Mouse (Mus musculus) intestine, embryonic 15.5 days (tissue): Measurements from ENCODE around the gene Nit2. TPM values are rescaled to one million over a fixed set of nuclear protein-coding genes. Genes with fewer than 3 reads are reported as not detected.
A peak's percentile ranks its signal among the peaks of the same experiment; 100 is the strongest.

Experiments used
- ATAC-seq: fragments of 200-750 bp; cut with Nextera tagmentation; 2 replicates; pipeline ENCODE4 v1.8.0; 2017; ENCODE audit warnings: moderate TSS enrichment, moderate library complexity
- H3K27ac ChIP-seq: fragments of 300-500 bp; sonication (generic); 2 replicates; pipeline ENCODE4 v1.5.1; 2015; ENCODE audit warnings: mild to moderate bottlenecking, inconsistent platforms
- H3K27me3 ChIP-seq: fragments of 300-500 bp; sonication (generic); replicated peaks from 2 replicates; pipeline ENCODE4 v1.6.1; 2015; ENCODE audit warnings: inconsistent platforms
- H3K36me3 ChIP-seq: fragments of 300-500 bp; sonication (generic); 2 replicates; pipeline ENCODE4 v1.6.1; 2015; ENCODE audit warnings: inconsistent platforms
- H3K4me1 ChIP-seq: fragments of 300-500 bp; sonication (generic); replicated peaks from 2 replicates; pipeline ENCODE4 v1.6.1; 2015; ENCODE audit warnings: inconsistent platforms
- H3K4me2 ChIP-seq: fragments of 300-500 bp; sonication (generic); replicated peaks from 2 replicates; pipeline ENCODE4 v1.6.1; 2015; ENCODE audit warnings: mild to moderate bottlenecking, inconsistent platforms
- H3K4me3 ChIP-seq: fragments of 300-500 bp; sonication (generic); replicated peaks from 2 replicates; pipeline ENCODE4 v1.5.1; 2015; ENCODE audit warnings: inconsistent platforms
- H3K9ac ChIP-seq: fragments of 300-500 bp; sonication (generic); 2 replicates; pipeline ENCODE4 v1.6.1; 2015; ENCODE audit warnings: inconsistent platforms
- H3K9me3 ChIP-seq: fragments of 300-500 bp; sonication (generic); 2 replicates; pipeline ENCODE4 v1.6.1; 2016; ENCODE audit warnings: inconsistent platforms
- WGBS: fragments of 180-500 bp; shearing (Covaris S2); methylation state at CpG from one replicate; pipeline ENCODE4 v1.1.7; 2015; 5-methylcytosine and 5-hydroxymethylcytosine counted together
- polyA plus RNA-seq: library from polyadenylated mRNA; unstranded; fragments of >200 nt; fragmentation: Nextera tagmentation; extraction: Ambion mirVana; gene quantifications from 2 replicates; pipeline ENCODE4 v1.2.1, GENCODE M21; 2015

The Nit2 gene
- polyA plus RNA-seq = 74.7 and 81.2 TPM in 2 replicates

- Histone ChIP-seq H3K4me1 (peaks cover 4% of the 10 kb centered on the region; the same call in 1 of the 2 replicates), H3K36me3 (0 out of 2 replicates have a peak, but pooled peaks cover 3% of the 10 kb centered on the region), H3K9ac (peak within 1 kb of the TSS; percentile 84), H3K4me2 (peak within 1 kb of the TSS; percentile 74), H3K27ac (peak within 1 kb of the TSS; percentile 91), H3K4me3 (peak within 1 kb of the TSS; percentile 77), H3K27me3 (no peaks in the 10 kb centered on the region), H3K9me3 (no peaks in the 10 kb centered on the region)
- under 1% methylated on average over 58 of the region's 58 CpGs for WGBS
- peak; percentile 99 for ATAC-seq
Measured at GRCm38 (mm10) chr16:57166611-57167513, at the start of gene Nit2. Nit2 (minus strand) TSS chr16:57167341.

GRCm38 (mm10) chr16:57215957-57216356, 48.8 kb upstream of the Nit2 start:
- H3K4me2 ChIP-seq = no peak overlapping the region
- H3K4me1 ChIP-seq = no peaks in the 10 kb centered on the region
- no peak overlapping the region for H3K9ac ChIP-seq
- no peak overlapping the region for H3K27ac ChIP-seq
- no peak for ATAC-seq
- no peaks in the 10 kb centered on the region for H3K27me3 ChIP-seq
- H3K4me3 ChIP-seq = no peak overlapping the region
- no peaks in the 10 kb centered on the region for H3K9me3 ChIP-seq
- H3K36me3 ChIP-seq = no peaks in the 10 kb centered on the region

GRCm38 (mm10) chr16:57211037-57211436, 43.9 kb upstream of the Nit2 start:
- Histone ChIP-seq H3K4me1 (no peaks in the 10 kb centered on the region), H3K4me3 (no peak overlapping the region), H3K9me3 (no peaks in the 10 kb centered on the region), H3K27ac (no peak overlapping the region), H3K4me2 (no peak overlapping the region), H3K9ac (no peak overlapping the region), H3K27me3 (no peaks in the 10 kb centered on the region), H3K36me3 (0 out of 2 replicates have a peak, but pooled peaks cover 3% of the 10 kb centered on the region)
- WGBS = 87% methylated on average over 2 of the region's 2 CpGs
- no peak for ATAC-seq

- Histone ChIP-seq H3K27ac (no peak overlapping the region), H3K9ac (no peak overlapping the region), H3K4me1 (no peaks in the 10 kb centered on the region), H3K9me3 (no peaks in the 10 kb centered on the region), H3K4me3 (no peak overlapping the region), H3K4me2 (no peak overlapping the region), H3K36me3 (0 out of 2 replicates have a peak, but pooled peaks cover 3% of the 10 kb centered on the region), H3K27me3 (no peaks in the 10 kb centered on the region)
- ATAC-seq = no peak
- 83% methylated on average over 2 of the region's 2 CpGs for WGBS
Measured at GRCm38 (mm10) chr16:57208342-57208741, 41.2 kb upstream of the Nit2 start.

GRCm38 (mm10) chr16:57197281-57197680, 30.1 kb upstream of the Nit2 start:
- H3K9ac ChIP-seq = no peak overlapping the region

GRCm38 (mm10) chr16:57196590-57196989, 29.4 kb upstream of the Nit2 start:
- Histone ChIP-seq H3K36me3 (peaks cover 4% of the 10 kb centered on the region), H3K9ac (no peak overlapping the region), H3K9me3 (no peaks in the 10 kb centered on the region), H3K4me1 (no peaks in the 10 kb centered on the region), H3K4me2 (no peak overlapping the region), H3K4me3 (no peak overlapping the region), H3K27me3 (no peaks in the 10 kb centered on the region), H3K27ac (no peak overlapping the region)
- WGBS = 87% methylated on average over 5 of the region's 5 CpGs
- no peak for ATAC-seq

More at GRCm38 (mm10) chr16:57197281-57197680, 30.1 kb upstream of the Nit2 start:
- no peak for ATAC-seq
- H3K4me1 ChIP-seq = no peaks in the 10 kb centered on the region
- H3K27me3 ChIP-seq = no peaks in the 10 kb centered on the region
- H3K36me3 ChIP-seq = peaks cover 4% of the 10 kb centered on the region
- H3K4me3 ChIP-seq = no peak overlapping the region
- H3K4me2 ChIP-seq = no peak overlapping the region
- H3K9me3 ChIP-seq = no peaks in the 10 kb centered on the region
- 63% methylated on average over 3 of the region's 3 CpGs for WGBS
- no peak overlapping the region for H3K27ac ChIP-seq

GRCm38 (mm10) chr16:57191214-57191613, 24.1 kb upstream of the Nit2 start:
- Histone ChIP-seq H3K4me3 (no peak overlapping the region), H3K27me3 (no peaks in the 10 kb centered on the region), H3K4me1 (no peaks in the 10 kb centered on the region), H3K27ac (no peak overlapping the region), H3K36me3 (0 out of 2 replicates have a peak, but pooled peaks cover 3% of the 10 kb centered on the region), H3K4me2 (no peak overlapping the region), H3K9ac (no peak overlapping the region), H3K9me3 (no peaks in the 10 kb centered on the region)
- ATAC-seq = no peak
- 92% methylated on average over 14 of the region's 14 CpGs for WGBS

- Histone ChIP-seq H3K36me3 (0 out of 2 replicates have a peak, but pooled peaks cover 3% of the 10 kb centered on the region), H3K27ac (no peak overlapping the region), H3K9me3 (no peaks in the 10 kb centered on the region), H3K4me1 (no peaks in the 10 kb centered on the region), H3K4me3 (no peak overlapping the region), H3K9ac (no peak overlapping the region), H3K4me2 (no peak overlapping the region), H3K27me3 (no peaks in the 10 kb centered on the region)
- 92% methylated on average over 8 of the region's 8 CpGs for WGBS
- ATAC-seq = no peak
Measured at GRCm38 (mm10) chr16:57190390-57190789, 23.2 kb upstream of the Nit2 start.

- H3K4me1 ChIP-seq = no peaks in the 10 kb centered on the region
- 0 out of 2 replicates have a peak, but pooled peaks cover 3% of the 10 kb centered on the region for H3K36me3 ChIP-seq
- ATAC-seq = no peak
- H3K9me3 ChIP-seq = no peaks in the 10 kb centered on the region
- H3K27me3 ChIP-seq = no peaks in the 10 kb centered on the region
- 79% methylated on average over 2 of the region's 2 CpGs for WGBS
- no peak overlapping the region for H3K4me2 ChIP-seq
- no peak overlapping the region for H3K27ac ChIP-seq
- no peak overlapping the region for H3K9ac ChIP-seq
- H3K4me3 ChIP-seq = no peak overlapping the region
Measured at GRCm38 (mm10) chr16:57189493-57189892, 22.4 kb upstream of the Nit2 start.

GRCm38 (mm10) chr16:57186618-57187017, 19.5 kb upstream of the Nit2 start:
- no peak overlapping the region for H3K4me3 ChIP-seq
- no peaks in the 10 kb centered on the region for H3K9me3 ChIP-seq
- H3K9ac ChIP-seq = no peak overlapping the region
- H3K36me3 ChIP-seq = 0 out of 2 replicates have a peak, but pooled peaks cover 10% of the 10 kb centered on the region
- H3K27me3 ChIP-seq = no peaks in the 10 kb centered on the region
- H3K4me2 ChIP-seq = no peak overlapping the region
- ATAC-seq = no peak
- 95% methylated on average over 4 of the region's 4 CpGs for WGBS
- H3K4me1 ChIP-seq = no peaks in the 10 kb centered on the region
- no peak overlapping the region for H3K27ac ChIP-seq

- Histone ChIP-seq H3K4me2 (no peak overlapping the region), H3K27me3 (no peaks in the 10 kb centered on the region), H3K9me3 (no peaks in the 10 kb centered on the region), H3K4me3 (no peak overlapping the region), H3K4me1 (no peaks in the 10 kb centered on the region), H3K9ac (no peak overlapping the region), H3K36me3 (peaks cover 12% of the 10 kb centered on the region; the same call in 1 of the 2 replicates), H3K27ac (no peak overlapping the region)
- ATAC-seq = no peak
- WGBS = 89% methylated on average over 5 of the region's 5 CpGs
Measured at GRCm38 (mm10) chr16:57182037-57182436, 14.9 kb upstream of the Nit2 start.

GRCm38 (mm10) chr16:57181180-57181579, 14.0 kb upstream of the Nit2 start:
- ATAC-seq = no peak
- H3K36me3 ChIP-seq = peaks cover 12% of the 10 kb centered on the region; the same call in 1 of the 2 replicates
- 84% methylated on average over 11 of the region's 11 CpGs for WGBS
- H3K4me2 ChIP-seq = no peak overlapping the region
- no peaks in the 10 kb centered on the region for H3K4me1 ChIP-seq
- H3K9me3 ChIP-seq = no peaks in the 10 kb centered on the region
- no peak overlapping the region for H3K27ac ChIP-seq
- no peaks in the 10 kb centered on the region for H3K27me3 ChIP-seq
- H3K4me3 ChIP-seq = no peak overlapping the region
- no peak overlapping the region for H3K9ac ChIP-seq
